Mouse (Mus musculus) erythroblast, embryonic 14.5 days (primary cell): ENCODE measurements at regions not wholly inside any gene's neighbourhood (a gene's known extent, or its start where the extent isn't known, plus 50 kb on each side); places are given as distances from the start of the nearest gene placed in this dataset.

Source experiments
- H3K27me3 ChIP-seq: 2 replicates; pipeline ENCODE4 v1.6.1; 2012; ENCODE audit warnings: inconsistent platforms; ENCODE audit not compliant: control insufficient read depth
- H3K36me3 ChIP-seq: 2 replicates; pipeline ENCODE4 v1.6.1; 2012; ENCODE audit warnings: mild to moderate bottlenecking, inconsistent platforms; ENCODE audit not compliant: control insufficient read depth
- H3K4me1 ChIP-seq: 2 replicates; pipeline ENCODE4 v1.6.1; 2012; ENCODE audit warnings: inconsistent platforms; ENCODE audit not compliant: control insufficient read depth
- H3K4me3 ChIP-seq: replicated peaks from 2 replicates; pipeline ENCODE3; 2012; ENCODE audit warnings: moderate library complexity, mild to moderate bottlenecking, inconsistent platforms
- H3K9me3 ChIP-seq: 2 replicates; pipeline ENCODE4 v1.6.1; 2012; ENCODE audit warnings: low read length, inconsistent platforms, mixed read lengths; ENCODE audit not compliant: control insufficient read depth
- GATA1 ChIP-seq: IDR thresholded peaks from 2 replicates; pipeline ENCODE4 v1.6.1; 2012; ENCODE audit warnings: low read length, inconsistent platforms, mixed read lengths
- TAL1 ChIP-seq: IDR thresholded peaks from 3 replicates; pipeline ENCODE4 v1.6.1; 2012; ENCODE audit warnings: low read length, inconsistent platforms, mixed read lengths

DNA sequence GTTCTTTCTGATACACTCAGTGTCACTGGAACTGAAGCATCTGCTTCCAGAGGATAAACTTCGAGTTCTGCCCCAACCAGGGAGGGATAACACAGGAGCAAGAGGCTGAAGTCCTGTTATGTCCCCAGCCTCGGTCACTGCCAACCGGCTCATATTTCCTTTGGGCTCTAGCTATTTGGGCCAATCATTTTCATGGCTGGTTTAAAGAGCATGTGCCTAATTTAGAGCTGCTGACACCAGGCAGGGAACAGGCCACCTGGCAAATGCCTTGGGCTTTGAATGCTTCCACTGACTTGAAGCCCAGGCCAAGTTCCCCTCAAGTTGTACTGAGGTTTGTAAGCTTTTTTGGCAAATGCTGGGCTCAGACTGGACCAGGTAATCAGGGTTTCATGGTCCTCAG, 286.1 kb downstream of the Satb1 start:
- Histone ChIP-seq H3K4me3 (no peak overlapping the region), H3K9me3 (no peaks in the 10 kb centered on the region), H3K27me3 (no peaks in the 10 kb centered on the region), H3K4me1 (peaks cover 3% of the 10 kb centered on the region; the same call in 1 of the 2 replicates), H3K36me3 (no peaks in the 10 kb centered on the region)
- TF ChIP-seq TAL1 = no peak
- TF ChIP-seq GATA1 = no peak

DNA sequence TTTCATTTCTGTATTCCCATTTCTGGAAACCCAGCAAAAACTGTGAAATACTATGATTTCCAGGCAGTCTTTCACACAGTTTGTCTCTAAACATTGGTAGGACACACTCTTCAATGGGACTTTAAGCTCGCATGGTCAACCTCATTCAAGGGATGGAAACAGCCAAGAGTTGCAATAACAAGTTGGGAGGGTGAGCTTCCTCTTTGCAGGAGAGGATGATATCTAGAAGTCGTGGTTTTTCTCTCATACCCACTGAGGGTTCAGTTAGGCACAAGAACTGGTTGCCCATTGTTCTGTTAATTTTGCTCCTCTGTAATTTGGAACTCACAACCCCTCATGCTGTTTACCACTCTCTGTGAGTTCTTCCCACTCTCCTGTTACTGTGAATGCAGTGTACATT, 290.5 kb downstream of the Satb1 start:
- no peaks in the 10 kb centered on the region for H3K4me1 ChIP-seq
- TF ChIP-seq TAL1 = no peak
- H3K4me3 ChIP-seq = no peak overlapping the region
- no peaks in the 10 kb centered on the region for H3K9me3 ChIP-seq
- H3K27me3 ChIP-seq = no peaks in the 10 kb centered on the region
- no peaks in the 10 kb centered on the region for H3K36me3 ChIP-seq

- no peaks in the 10 kb centered on the region for H3K9me3 ChIP-seq
- no peak overlapping the region for H3K4me3 ChIP-seq
- H3K4me1 ChIP-seq = no peaks in the 10 kb centered on the region
- no peaks in the 10 kb centered on the region for H3K27me3 ChIP-seq
- H3K36me3 ChIP-seq = no peaks in the 10 kb centered on the region
- TF ChIP-seq GATA1 = no peak
- no peak for TF ChIP-seq TAL1
Measured at GRCm38 (mm10) chr17:51534678-51535077, 298.4 kb downstream of the Satb1 start.

GRCm38 (mm10) chr17:51534270-51534669, 298.8 kb downstream of the Satb1 start:
- H3K9me3 ChIP-seq = no peaks in the 10 kb centered on the region
- H3K4me1 ChIP-seq = no peaks in the 10 kb centered on the region
- H3K36me3 ChIP-seq = no peaks in the 10 kb centered on the region
- no peaks in the 10 kb centered on the region for H3K27me3 ChIP-seq
- TF ChIP-seq GATA1 = no peak
- no peak for TF ChIP-seq TAL1
- H3K4me3 ChIP-seq = no peak overlapping the region

DNA sequence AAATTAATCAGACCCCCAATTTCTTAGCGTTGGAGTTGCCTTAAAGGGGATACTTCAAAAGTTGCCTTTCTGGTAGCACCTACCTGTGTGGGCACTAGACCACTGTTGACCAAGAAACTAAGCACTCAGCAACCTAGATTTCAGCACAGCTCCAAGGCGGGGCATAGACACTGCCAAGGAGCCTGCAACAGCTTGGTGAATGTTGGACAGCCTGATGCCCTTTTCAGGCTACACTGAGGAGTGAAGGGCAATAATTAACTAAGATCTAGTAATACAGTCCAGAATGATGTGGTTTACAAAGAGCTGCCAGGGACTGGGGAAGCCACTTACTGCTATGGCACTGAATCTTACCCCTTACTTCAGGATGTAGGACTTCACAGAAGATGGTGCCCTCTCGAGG, 304.9 kb downstream of the Satb1 start:
- Histone ChIP-seq H3K4me3 (no peak overlapping the region), H3K27me3 (no peaks in the 10 kb centered on the region), H3K36me3 (no peaks in the 10 kb centered on the region), H3K9me3 (no peaks in the 10 kb centered on the region), H3K4me1 (no peaks in the 10 kb centered on the region)
- TF ChIP-seq GATA1 = no peak
- no peak for TF ChIP-seq TAL1

GRCm38 (mm10) chr17:51526881-51527280, 306.2 kb downstream of the Satb1 start:
- peaks cover 2% of the 10 kb centered on the region; the same call in 1 of the 2 replicates for H3K9me3 ChIP-seq
- no peaks in the 10 kb centered on the region for H3K4me1 ChIP-seq
- H3K27me3 ChIP-seq = no peaks in the 10 kb centered on the region
- TF ChIP-seq GATA1 (no peak), TAL1 (no peak)
- no peak overlapping the region for H3K4me3 ChIP-seq
- H3K36me3 ChIP-seq = no peaks in the 10 kb centered on the region

GRCm38 (mm10) chr17:51526464-51526863, 306.6 kb downstream of the Satb1 start:
- TF ChIP-seq TAL1 (no peak), GATA1 (no peak)
- no peak overlapping the region for H3K4me3 ChIP-seq
- no peaks in the 10 kb centered on the region for H3K27me3 ChIP-seq
- no peaks in the 10 kb centered on the region for H3K36me3 ChIP-seq
- H3K9me3 ChIP-seq = peaks cover 2% of the 10 kb centered on the region; the same call in 1 of the 2 replicates
- H3K4me1 ChIP-seq = no peaks in the 10 kb centered on the region

DNA sequence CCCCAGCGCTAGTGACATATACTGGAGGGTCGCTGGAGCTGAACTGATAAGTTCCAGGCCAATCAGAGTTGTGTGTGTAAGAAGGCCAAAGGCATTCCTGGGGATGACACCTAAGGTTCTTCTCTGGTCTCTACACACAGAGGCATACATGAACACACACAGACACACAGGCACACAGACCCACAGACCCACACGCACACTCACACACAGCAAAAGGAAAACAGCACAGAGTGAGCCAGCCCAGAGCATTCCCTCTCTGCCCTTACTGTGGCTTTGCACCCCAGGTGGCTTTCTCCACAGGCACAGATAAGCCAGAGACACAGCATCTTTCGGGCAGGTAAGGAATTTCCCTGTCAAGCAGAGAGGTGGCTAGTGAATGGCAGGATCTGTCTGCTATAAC, 307.1 kb downstream of the Satb1 start:
- Histone ChIP-seq H3K27me3 (no peaks in the 10 kb centered on the region), H3K4me3 (no peak overlapping the region), H3K4me1 (no peaks in the 10 kb centered on the region), H3K9me3 (peaks cover 5% of the 10 kb centered on the region; the same call in 1 of the 2 replicates), H3K36me3 (no peaks in the 10 kb centered on the region)
- TF ChIP-seq GATA1 (no peak), TAL1 (no peak)

GRCm38 (mm10) chr17:51525219-51525618, 307.9 kb downstream of the Satb1 start:
- no peak overlapping the region for H3K4me3 ChIP-seq
- no peak for TF ChIP-seq TAL1
- no peak for TF ChIP-seq GATA1
- H3K9me3 ChIP-seq = peaks cover 5% of the 10 kb centered on the region; the same call in 1 of the 2 replicates
- no peaks in the 10 kb centered on the region for H3K4me1 ChIP-seq
- no peaks in the 10 kb centered on the region for H3K36me3 ChIP-seq
- H3K27me3 ChIP-seq = no peaks in the 10 kb centered on the region

- Histone ChIP-seq H3K4me1 (no peaks in the 10 kb centered on the region), H3K4me3 (no peak overlapping the region), H3K27me3 (no peaks in the 10 kb centered on the region), H3K9me3 (no peaks in the 10 kb centered on the region), H3K36me3 (no peaks in the 10 kb centered on the region)
- TF ChIP-seq GATA1 (no peak), TAL1 (no peak)
Measured at GRCm38 (mm10) chr17:51511917-51512316, 321.2 kb downstream of the Satb1 start.
